12 mouse cellular contexts compared by ENCODE assay signal in genomic region chr4:132573327-132573726, GRCm38 (mm10). TPM values are rescaled to one million over a fixed set of nuclear protein-coding genes. Genes with fewer than 3 reads are reported as not detected.
DNase-seq lines count a peak whose midpoint lies in the region; ATAC-seq lines count a peak whose summit lies in the region.
"Had no signal": no experiment of that assay in that cellular context is flagged by ENCODE, and none has a peak within 500 bp of the region (broad histone marks: within the 10 kb centered on the region; RNA-seq: fewer than 3 reads in every experiment).

No protein-coding gene starts in this region.

- 60% methylated on average over 11 of the region's 11 CpGs for WGBS in kidney, embryonic 15.5 days

- no peaks in the 10 kb centered on the region for H3K27me3 ChIP-seq in kidney, embryonic 15.5 days
- H3K27me3 ChIP-seq: limb, embryonic 13.5 days had no signal

- no peak overlapping the region for H3K4me2 ChIP-seq in kidney, embryonic 15.5 days
- H3K4me2 ChIP-seq: limb, embryonic 13.5 days had no signal

- no peaks in the 10 kb centered on the region for H3K4me1 ChIP-seq in kidney, embryonic 15.5 days

- no peaks in the 10 kb centered on the region for H3K36me3 ChIP-seq in kidney, embryonic 15.5 days
- H3K36me3 ChIP-seq: limb, embryonic 13.5 days had no signal

- no peak overlapping the region for H3K4me3 ChIP-seq in kidney, embryonic 15.5 days (replicated peaks)
- H3K4me3 ChIP-seq: limb, embryonic 13.5 days had no signal

- intact Hi-C loops in heart, postnatal 10 days (cut with DNase I), result no loop called here

- H3K9me3 ChIP-seq in kidney, embryonic 15.5 days (replicated peaks), result no peaks in the 10 kb centered on the region

- H3K27ac ChIP-seq in kidney, embryonic 15.5 days, result no peak overlapping the region
- H3K27ac ChIP-seq: limb, embryonic 13.5 days had no signal

- no peak overlapping the region for H3K9ac ChIP-seq in kidney, embryonic 15.5 days
- H3K9ac ChIP-seq: limb, embryonic 13.5 days had no signal

- DNase-seq in kidney, adult 9 months, result peak; percentile 17
- peak; percentile 47 to 50 for DNase-seq in spleen, postnatal 36 days (ENCODE audit: low spot score in 2 of 2)
- no peak for DNase-seq in spleen, postnatal 14 days (ENCODE audit: low spot score in 2 of 2)
- DNase-seq in heart, postnatal 10 days, result peak; percentile 41 to 43
- no peak for DNase-seq in adrenal gland, postnatal 10 days
- no peak for DNase-seq in gastrocnemius, adult 8-10 months (ENCODE audit: low spot score in 2 of 2)
- DNase-seq in left cerebral cortex, adult 9 months (ENCODE audit: low spot score in 2 of 2), result no peak
- DNase-seq: cerebellum, adult 9-11 months; gastrocnemius, postnatal 36 days; thymus, postnatal 14 days had no signal

- ATAC-seq in kidney, embryonic 15.5 days (replicated peaks; ENCODE audit: low FRiP score), result no peak

RNA-seq across cellular contexts. Expression of gene Ptafr, which starts 9.5 kb away (rescaled TPM):
- polyA plus RNA-seq in kidney, embryonic 15.5 days (2015; fragmentation: Nextera tagmentation; extraction: Ambion mirVana), result 0.62 and 1.1 TPM in 2 replicates
- total RNA-seq in heart, postnatal 10 days (2021), result 1 to 10 TPM; 1.1 to 1.7 TPM
- total RNA-seq in adrenal gland, postnatal 10 days (2021), result 1 to 10 TPM; 1.9 to 2.3 TPM
- 1 to 10 TPM in 1 of 4 experiments, under 1 TPM in 3; 0.15 to 1.0 (median 0.50) TPM for total RNA-seq in gastrocnemius, adult 8-10 months (2022)

RNA-seq across cellular contexts. Expression of gene Dnajc8, which starts 38.0 kb away (rescaled TPM):
- 166 and 167 TPM in 2 replicates for polyA plus RNA-seq in kidney, embryonic 15.5 days (2015; fragmentation: Nextera tagmentation; extraction: Ambion mirVana)
- 10 to 100 TPM; 71.0 to 77.5 TPM for total RNA-seq in heart, postnatal 10 days (2021)
- 10 to 100 TPM; 73.9 to 87.0 TPM for total RNA-seq in adrenal gland, postnatal 10 days (2021)
- total RNA-seq in gastrocnemius, adult 8-10 months (2022), result 10 to 100 TPM; 34.4 to 50.4 (median 38.8) TPM

RNA-seq across cellular contexts. Expression of gene Atpif1, which starts 39.9 kb away (rescaled TPM):
- 1,106 and 1,152 TPM in 2 replicates for polyA plus RNA-seq in kidney, embryonic 15.5 days (2015; fragmentation: Nextera tagmentation; extraction: Ambion mirVana)
- 100 to 1,000 TPM; 546 to 631 TPM for total RNA-seq in heart, postnatal 10 days (2021)
- total RNA-seq in adrenal gland, postnatal 10 days (2021), result 100 to 1,000 TPM; 311 to 337 TPM
- total RNA-seq in gastrocnemius, adult 8-10 months (2022), result 10 to 100 TPM; 48.3 to 57.9 (median 49.7) TPM

Comparison
In these comparisons a context has a peak if more than half of its experiments do, and no peak if none do; other contexts are left out.
1. DNase-seq: peak in kidney, adult 9 months (single experiment), spleen, postnatal 36 days (2 of 2) and heart, postnatal 10 days (2 of 2); none in spleen, postnatal 14 days (0 of 2), adrenal gland, postnatal 10 days (single experiment), gastrocnemius, adult 8-10 months (0 of 2) and left cerebral cortex, adult 9 months (0 of 2).
2. RNA of gene Atpif1, which starts 39.9 kb away (total RNA-seq): 546 to 631 TPM in heart, postnatal 10 days and 311 to 337 TPM in adrenal gland, postnatal 10 days; 48.3 to 57.9 TPM in gastrocnemius, adult 8-10 months; every median in the first group is over 4 times any median in the second.